Mouse (Mus musculus) lung, embryonic 14.5 days (tissue): ENCODE results near the gene Phf3. TPM values are rescaled to one million over a fixed set of nuclear protein-coding genes. Genes with fewer than 3 reads are reported as not detected.

Source experiments
- ATAC-seq: fragments of 200-750 bp; cut with Nextera tagmentation; 2 replicates; pipeline ENCODE4 v1.8.0; 2017; ENCODE audit warnings: mild to moderate bottlenecking, moderate TSS enrichment, moderate library complexity; ENCODE audit not compliant: insufficient read depth
- DNase-seq: peaks from one replicate; pipeline ENCODE4 v3.0.0-alpha.2; 2015
- H3K27ac ChIP-seq: fragments of 300-500 bp; sonication (generic); 2 replicates; pipeline ENCODE4 v1.5.1; 2014; ENCODE audit warnings: low read depth, mild to moderate bottlenecking, moderate library complexity
- H3K27me3 ChIP-seq: fragments of 300-500 bp; sonication (generic); 2 replicates; pipeline ENCODE4 v1.6.1; 2014; ENCODE audit warnings: low read length, control low read depth; ENCODE audit not compliant: insufficient read depth
- H3K36me3 ChIP-seq: fragments of 300-500 bp; sonication (generic); 2 replicates; pipeline ENCODE4 v1.6.1; 2014; ENCODE audit warnings: control low read depth; ENCODE audit not compliant: insufficient read depth
- H3K4me1 ChIP-seq: fragments of 300-500 bp; sonication (generic); 2 replicates; pipeline ENCODE4 v1.6.1; 2014; ENCODE audit warnings: antibody characterized with exemption, control low read depth; ENCODE audit not compliant: insufficient read depth
- H3K4me2 ChIP-seq: fragments of 300-500 bp; sonication (generic); 2 replicates; pipeline ENCODE4 v1.6.1; 2014; ENCODE audit warnings: mild to moderate bottlenecking
- H3K4me3 ChIP-seq: fragments of 300-500 bp; sonication (generic); 2 replicates; pipeline ENCODE4 v1.5.1; 2014; ENCODE audit warnings: low read depth, low read length
- H3K9ac ChIP-seq: fragments of 300-500 bp; sonication (generic); 2 replicates; pipeline ENCODE4 v1.6.1; 2014
- H3K9me3 ChIP-seq: fragments of 300-500 bp; sonication (generic); 2 replicates; pipeline ENCODE4 v1.6.1; 2016; ENCODE audit warnings: low read depth, low read length, control low read depth
- CTCF ChIP-seq: IDR thresholded peaks from 2 replicates; pipeline ENCODE4 v1.5.1; 2016; ENCODE audit warnings: antibody characterized with exemption, low read depth
- WGBS: fragments of 180-500 bp; shearing (Covaris S2); extraction: QIAGEN DNeasy Blood & Tissue Kit; methylation state at CpG from one replicate; pipeline ENCODE4 v1.1.7; 2014; 5-methylcytosine and 5-hydroxymethylcytosine counted together
- polyA plus RNA-seq: library from polyadenylated mRNA; unstranded; fragments of >200 nt; fragmentation: Nextera tagmentation; extraction: Ambion mirVana; gene quantifications from 2 replicates; pipeline ENCODE4 v1.2.1, GENCODE M21; 2014

The Phf3 gene
- polyA plus RNA-seq: 50.0 and 50.5 TPM in 2 replicates

DNA sequence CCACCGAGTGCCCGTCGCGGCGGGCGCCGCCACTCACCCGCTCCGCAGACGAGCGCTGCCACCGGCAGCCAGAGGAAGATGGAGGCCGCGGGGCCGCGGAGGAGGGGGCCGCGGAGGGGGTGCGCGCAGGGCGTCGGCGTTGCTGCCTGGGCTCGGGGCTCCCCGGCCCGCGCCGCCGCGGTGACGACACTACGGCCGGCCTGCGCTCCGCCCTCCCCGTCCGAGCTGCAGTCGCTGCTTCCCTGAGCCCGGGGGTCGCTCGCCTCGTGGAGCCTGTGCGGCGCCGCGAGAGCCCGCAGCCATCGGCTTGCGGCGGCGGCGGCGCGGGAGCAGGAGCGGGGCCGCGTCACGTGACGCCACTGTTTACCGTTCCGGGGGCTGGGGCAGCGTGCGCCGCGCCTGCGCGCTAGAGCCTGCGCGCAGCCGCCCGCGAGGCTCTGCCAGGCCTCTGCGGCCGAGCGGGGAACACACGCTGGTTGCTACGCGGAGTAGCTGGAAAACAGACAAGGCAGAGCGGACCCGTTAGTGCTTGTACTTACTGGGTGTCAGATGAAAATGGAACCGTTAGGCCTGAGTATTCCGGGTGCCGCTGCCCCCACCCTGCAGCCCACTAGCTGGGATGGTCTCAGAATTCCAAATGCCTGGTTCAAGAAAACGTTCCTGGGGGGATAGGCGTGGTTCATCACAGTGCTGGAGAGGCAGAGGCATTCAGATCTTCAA lies at the start of gene Phf3:
Gene Phf3 (minus strand): TSS at position 381 of the 720 bp plus-strand sequence.
- Histone ChIP-seq H3K9me3 (no peaks in the 10 kb centered on the region), H3K27me3 (no peaks in the 10 kb centered on the region), H3K9ac (peak within 1 kb of the TSS; percentile 94), H3K4me3 (peak within 1 kb of the TSS; percentile 85), H3K4me1 (0 out of 2 replicates have a peak, but pooled peaks cover 5% of the 10 kb centered on the region), H3K36me3 (peaks cover 2% of the 10 kb centered on the region; the same call in 1 of the 2 replicates), H3K27ac (peak within 1 kb of the TSS; percentile 98), H3K4me2 (peak within 1 kb of the TSS; percentile 71)
- ATAC-seq (peak; percentile 94), DNase-seq (peak; percentile 96)
- TF ChIP-seq CTCF: no peak
- WGBS: under 1% methylated on average over 80 of the region's 85 CpGs

DNA sequence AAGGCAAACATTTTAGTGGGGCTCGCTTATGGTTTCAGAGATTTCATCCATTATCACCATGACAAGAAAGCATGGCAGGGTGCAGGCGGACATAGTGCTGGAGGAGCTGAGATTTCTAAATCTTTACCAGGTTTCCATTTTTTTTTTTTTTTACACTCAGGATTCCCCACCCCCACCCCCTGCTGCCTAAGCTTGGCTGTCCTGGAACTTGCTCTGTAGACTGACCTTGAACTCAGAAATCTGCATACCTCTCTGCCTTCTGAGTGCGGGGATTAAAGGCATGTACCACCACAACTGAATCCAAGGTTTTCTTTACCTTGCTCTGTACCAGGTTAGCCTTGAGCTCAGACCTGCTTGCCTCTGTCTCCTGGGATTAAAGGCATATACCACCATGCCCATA lies 48.5 kb upstream of the Phf3 start:
- no peak overlapping the region for H3K4me3 ChIP-seq
- TF ChIP-seq CTCF: no peak
- no peaks in the 10 kb centered on the region for H3K36me3 ChIP-seq
- no peak overlapping the region for H3K9ac ChIP-seq
- no peaks in the 10 kb centered on the region for H3K27me3 ChIP-seq
- 85% methylated on average over 3 of the region's 3 CpGs for WGBS
- no peak for DNase-seq
- no peaks in the 10 kb centered on the region for H3K4me1 ChIP-seq
- no peak for ATAC-seq
- no peak overlapping the region for H3K4me2 ChIP-seq
- H3K9me3 ChIP-seq: peaks cover 14% of the 10 kb centered on the region
- no peak overlapping the region for H3K27ac ChIP-seq

DNA sequence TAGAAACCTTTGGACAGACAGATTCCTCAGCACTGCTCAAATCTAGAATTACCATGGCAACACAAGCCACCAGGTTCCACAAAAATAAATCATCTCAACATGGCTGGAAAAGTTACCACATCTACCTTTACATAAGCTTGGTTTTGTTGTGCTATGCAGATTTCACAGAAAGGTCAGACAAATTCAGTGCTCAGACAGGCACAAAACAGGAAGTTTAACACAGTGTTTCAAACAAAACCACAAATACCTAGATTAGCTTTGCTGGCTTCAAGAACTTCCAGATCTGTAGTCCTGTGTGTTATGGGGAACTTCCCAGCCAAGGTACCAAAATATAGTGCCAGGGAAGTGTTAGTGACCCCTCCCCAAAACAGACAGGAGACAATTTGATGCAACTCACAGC lies 47.5 kb upstream of the Phf3 start:
- Histone ChIP-seq H3K27me3 (no peaks in the 10 kb centered on the region), H3K9me3 (peaks cover 14% of the 10 kb centered on the region), H3K27ac (no peak overlapping the region), H3K4me2 (no peak overlapping the region), H3K9ac (no peak overlapping the region), H3K4me3 (no peak overlapping the region), H3K36me3 (no peaks in the 10 kb centered on the region), H3K4me1 (no peaks in the 10 kb centered on the region)
- ATAC-seq: no peak
- DNase-seq: no peak
- no peak for TF ChIP-seq CTCF

DNA sequence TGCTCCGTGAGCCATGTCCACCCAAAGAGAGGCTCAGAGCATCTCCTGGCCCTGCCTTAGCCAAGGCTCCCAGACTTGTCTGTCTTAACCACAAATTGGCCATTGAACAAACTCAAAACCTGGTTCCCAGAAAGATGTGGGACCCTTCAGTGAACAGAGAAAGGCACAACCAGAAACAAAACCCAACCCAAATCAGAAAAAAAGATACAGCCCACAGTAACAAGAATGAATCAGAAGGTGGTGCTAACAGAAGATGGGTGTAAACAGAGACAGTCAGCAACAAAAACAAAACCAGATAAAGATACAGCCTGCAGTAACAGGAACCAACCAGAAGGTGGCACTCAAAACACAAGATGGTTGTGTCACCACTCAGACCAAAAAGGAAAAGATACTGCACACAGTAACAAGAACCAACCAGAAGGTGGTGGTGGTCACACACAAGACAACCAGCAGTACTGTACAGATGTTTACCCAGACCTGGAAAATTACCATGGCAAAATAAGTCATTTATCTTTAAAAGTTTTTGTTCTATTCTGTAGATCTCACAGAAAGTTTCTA lies 47.0 kb upstream of the Phf3 start:
- Histone ChIP-seq H3K9ac (no peak overlapping the region), H3K27ac (no peak overlapping the region), H3K36me3 (no peaks in the 10 kb centered on the region), H3K9me3 (peaks cover 14% of the 10 kb centered on the region), H3K4me1 (no peaks in the 10 kb centered on the region), H3K27me3 (no peaks in the 10 kb centered on the region), H3K4me3 (no peak overlapping the region), H3K4me2 (no peak overlapping the region)
- ATAC-seq (no peak), DNase-seq (peak; percentile 11)
- 85% methylated on average over 1 of the region's 1 CpGs for WGBS
- peak; percentile 54 for TF ChIP-seq CTCF

DNA sequence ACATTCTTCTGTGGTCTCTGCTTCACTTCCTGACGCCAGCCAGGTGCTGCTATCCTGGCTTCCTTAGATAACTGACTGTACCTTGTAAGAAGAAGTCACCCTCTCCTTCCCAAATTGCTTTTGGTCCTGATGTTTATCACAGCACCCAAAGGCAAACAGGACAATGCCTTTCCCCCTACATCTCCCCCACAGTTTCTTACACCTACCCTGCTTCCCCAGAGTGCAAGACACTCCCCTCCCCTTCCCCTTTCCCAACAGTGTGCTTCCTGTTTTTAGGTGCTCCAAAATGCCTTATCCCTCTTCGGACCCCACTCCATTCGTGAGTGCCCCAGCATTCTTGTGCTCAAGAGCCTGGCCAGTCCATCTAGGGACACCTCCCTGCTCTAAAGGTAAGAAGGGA lies 36.5 kb upstream of the Phf3 start:
- WGBS: 39% methylated on average over 3 of the region's 3 CpGs
- H3K36me3 ChIP-seq: no peaks in the 10 kb centered on the region
- no peak overlapping the region for H3K4me3 ChIP-seq
- H3K9ac ChIP-seq: no peak overlapping the region
- no peak overlapping the region for H3K27ac ChIP-seq
- H3K4me1 ChIP-seq: no peaks in the 10 kb centered on the region
- TF ChIP-seq CTCF: no peak
- no peak overlapping the region for H3K4me2 ChIP-seq
- no peak for DNase-seq
- ATAC-seq: no peak
- H3K27me3 ChIP-seq: no peaks in the 10 kb centered on the region
- H3K9me3 ChIP-seq: no peaks in the 10 kb centered on the region

DNA sequence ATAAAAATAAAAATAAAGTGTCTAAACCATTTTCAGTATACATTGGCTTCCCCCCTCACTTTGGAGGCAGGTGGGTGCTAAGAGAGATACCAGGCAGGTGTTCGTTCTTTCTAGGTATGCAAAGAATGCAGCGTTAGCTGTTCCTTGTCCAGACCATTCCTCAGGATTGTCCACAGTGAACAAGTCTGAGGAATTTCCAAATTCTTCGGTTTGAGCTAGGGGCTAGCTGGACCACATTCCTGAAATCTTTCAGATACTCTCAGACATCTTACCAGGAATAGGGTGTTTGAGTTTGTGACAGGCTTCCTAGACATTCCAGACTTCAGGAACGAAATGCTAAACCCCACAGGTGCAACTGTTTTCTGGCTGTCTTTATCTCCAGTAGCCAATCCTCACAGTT lies 35.1 kb upstream of the Phf3 start:
- WGBS: 52% methylated on average over 4 of the region's 4 CpGs
- Histone ChIP-seq H3K9ac (no peak overlapping the region), H3K27ac (peak overlapping the region; percentile 42), H3K36me3 (no peaks in the 10 kb centered on the region), H3K4me2 (no peak overlapping the region), H3K4me1 (no peaks in the 10 kb centered on the region), H3K9me3 (no peaks in the 10 kb centered on the region), H3K27me3 (no peaks in the 10 kb centered on the region), H3K4me3 (no peak overlapping the region)
- no peak for TF ChIP-seq CTCF
- peak; percentile 75; the same call in 1 of the 2 replicates for ATAC-seq
- DNase-seq: peak; percentile 43

DNA sequence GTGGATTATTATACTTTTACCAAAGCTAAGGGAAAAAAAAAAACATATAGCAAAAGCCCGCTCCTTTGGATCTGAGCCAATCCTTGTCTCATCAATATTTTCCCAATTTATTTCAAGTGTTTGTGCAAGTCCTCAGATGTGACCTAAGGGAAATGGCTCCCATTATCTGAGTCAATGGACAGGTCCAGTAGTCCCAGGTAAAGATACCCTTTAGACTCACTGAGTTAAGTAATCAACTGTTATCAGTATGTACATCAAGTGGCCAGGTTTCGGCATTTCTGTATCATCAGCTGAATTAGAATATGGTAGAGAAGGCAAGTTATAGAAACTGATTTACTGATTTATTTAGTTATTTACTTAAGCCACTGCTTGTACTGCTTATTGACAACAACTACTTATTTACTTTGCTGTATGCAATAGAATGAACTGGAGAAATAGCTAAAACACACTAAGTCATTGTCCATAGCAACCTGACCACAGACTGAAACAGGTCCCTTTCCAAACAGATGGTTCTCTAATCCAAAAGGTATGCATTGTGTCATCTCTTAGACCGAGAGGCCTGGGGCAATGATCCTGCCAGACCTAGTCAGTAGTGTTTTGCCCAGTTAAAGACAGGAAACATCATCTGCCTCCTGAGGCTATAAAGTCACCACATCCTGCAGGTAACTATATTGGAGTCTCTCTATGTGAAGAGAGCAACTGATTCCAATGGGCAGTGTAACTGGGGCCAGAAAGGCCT lies 29.9 kb upstream of the Phf3 start:
- DNase-seq (no peak), ATAC-seq (no peak)
- no peak overlapping the region for H3K9ac ChIP-seq
- H3K4me1 ChIP-seq: no peaks in the 10 kb centered on the region
- H3K9me3 ChIP-seq: no peaks in the 10 kb centered on the region
- WGBS: 73% methylated on average over 3 of the region's 3 CpGs
- no peak overlapping the region for H3K27ac ChIP-seq
- no peaks in the 10 kb centered on the region for H3K27me3 ChIP-seq
- no peak overlapping the region for H3K4me2 ChIP-seq
- no peak for TF ChIP-seq CTCF
- no peak overlapping the region for H3K4me3 ChIP-seq
- no peaks in the 10 kb centered on the region for H3K36me3 ChIP-seq
